ENCODE assay signal across 7 mouse cellular contexts in the genomic region with DNA sequence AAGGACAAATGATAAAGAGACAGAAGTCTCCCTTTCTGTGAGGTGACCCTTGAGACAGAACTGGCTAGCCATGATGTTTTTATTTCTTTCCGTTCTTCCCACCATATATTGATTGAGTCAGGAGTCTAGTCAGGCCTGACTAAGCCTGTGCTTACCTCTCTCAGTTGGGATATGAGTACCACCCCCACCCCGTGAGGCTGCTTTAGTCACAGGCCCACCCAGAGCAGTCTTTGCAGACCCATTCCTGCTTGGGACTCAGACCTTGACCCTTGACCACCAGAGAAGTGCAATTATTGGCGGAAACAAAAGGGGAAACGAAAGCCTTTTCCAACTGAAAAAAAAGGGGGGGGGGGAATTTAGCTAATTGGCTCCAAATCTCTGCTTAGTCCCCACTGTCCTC. TPM values are rescaled to one million over a fixed set of nuclear protein-coding genes. Genes with fewer than 3 reads are reported as not detected.
DNase-seq lines count a peak whose midpoint lies in the region; ATAC-seq and TF ChIP-seq lines count a peak whose summit lies in the region.

No protein-coding gene starts in this region.

- no peaks in the 10 kb centered on the region for H3K36me3 ChIP-seq in lung, embryonic 14.5 days (ENCODE audit: insufficient read depth)
- H3K36me3 ChIP-seq in forebrain, embryonic 12.5 days (replicated peaks) = no peaks in the 10 kb centered on the region
- no peaks in the 10 kb centered on the region for H3K36me3 ChIP-seq in limb, embryonic 12.5 days
- no peaks in the 10 kb centered on the region for H3K36me3 ChIP-seq in stomach, postnatal 0 days (ENCODE audit: control insufficient read depth, insufficient read depth, low read length)

- H3K4me2 ChIP-seq in lung, embryonic 14.5 days = peak overlapping the region; percentile 58
- H3K4me2 ChIP-seq in forebrain, embryonic 12.5 days = peak overlapping the region; percentile 94
- H3K4me2 ChIP-seq in limb, embryonic 12.5 days = peak overlapping the region; percentile 54
- H3K4me2 ChIP-seq in stomach, postnatal 0 days (replicated peaks; ENCODE audit: low read depth) = peak overlapping the region; percentile 40

- no peak for ATAC-seq in lung, embryonic 14.5 days (ENCODE audit: insufficient read depth)
- no peak for ATAC-seq in forebrain, embryonic 12.5 days (ENCODE audit: low FRiP score)
- ATAC-seq in limb, embryonic 12.5 days (ENCODE audit: insufficient number of reproducible peaks, insufficient read depth, low FRiP score, low TSS enrichment, low read depth) = no peak
- ATAC-seq in stomach, postnatal 0 days (ENCODE audit: low FRiP score, low TSS enrichment) = no peak

- DNase-seq in lung, embryonic 14.5 days = no peak
- no peak for DNase-seq in lung, postnatal 25 days (ENCODE audit: low spot score)
- DNase-seq in stomach, postnatal 0 days (ENCODE audit: low spot score) = no peak
- DNase-seq in urinary bladder, adult 2 months (ENCODE audit: low spot score) = no peak
- DNase-seq in retina, postnatal 1 day = no peak

- H3K4me1 ChIP-seq in lung, embryonic 14.5 days (ENCODE audit: insufficient read depth) = peaks cover 9% of the 10 kb centered on the region; the same call in 1 of the 2 replicates
- peaks cover 54% of the 10 kb centered on the region for H3K4me1 ChIP-seq in forebrain, embryonic 12.5 days
- peaks cover 31% of the 10 kb centered on the region for H3K4me1 ChIP-seq in limb, embryonic 12.5 days (replicated peaks)
- 0 out of 2 replicates have a peak, but pooled peaks cover 2% of the 10 kb centered on the region for H3K4me1 ChIP-seq in stomach, postnatal 0 days (replicated peaks; ENCODE audit: control insufficient read depth, insufficient read depth)

- H3K4me3 ChIP-seq in lung, embryonic 14.5 days (ENCODE audit: low read depth, low read length) = peak overlapping the region; percentile 29; the same call in 1 of the 2 replicates
- peak overlapping the region; percentile 65 for H3K4me3 ChIP-seq in forebrain, embryonic 12.5 days (replicated peaks)
- H3K4me3 ChIP-seq in limb, embryonic 12.5 days (replicated peaks) = peak overlapping the region; percentile 26
- H3K4me3 ChIP-seq in stomach, postnatal 0 days (ENCODE audit: low read depth, low read length) = peak overlapping the region; percentile 19; the same call in 1 of the 2 replicates

- peaks cover 70% of the 10 kb centered on the region for H3K27me3 ChIP-seq in lung, embryonic 14.5 days (ENCODE audit: insufficient read depth, low read length)
- H3K27me3 ChIP-seq in forebrain, embryonic 12.5 days = peaks cover 80% of the 10 kb centered on the region
- H3K27me3 ChIP-seq in limb, embryonic 12.5 days = peaks cover 86% of the 10 kb centered on the region
- peaks cover 22% of the 10 kb centered on the region for H3K27me3 ChIP-seq in stomach, postnatal 0 days (ENCODE audit: control insufficient read depth, insufficient read depth, low read length)

- H3K9ac ChIP-seq in lung, embryonic 14.5 days = no peak overlapping the region
- H3K9ac ChIP-seq in forebrain, embryonic 12.5 days = no peak overlapping the region
- H3K9ac ChIP-seq in limb, embryonic 12.5 days (replicated peaks) = no peak overlapping the region
- no peak overlapping the region for H3K9ac ChIP-seq in stomach, postnatal 0 days (ENCODE audit: low read length)

- TF ChIP-seq EP300 in stomach, postnatal 0 days (optimal IDR thresholded peaks at IDR 0.05) = no peak

- 8% methylated on average over 4 of the region's 4 CpGs for WGBS in lung, embryonic 14.5 days
- 6% methylated on average over 4 of the region's 4 CpGs for WGBS in forebrain, embryonic 12.5 days
- 8% methylated on average over 4 of the region's 4 CpGs for WGBS in limb, embryonic 12.5 days
- 13% methylated on average over 4 of the region's 4 CpGs for WGBS in stomach, postnatal 0 days

- TF ChIP-seq CTCF in lung, embryonic 14.5 days (IDR thresholded peaks at IDR 0.05; ENCODE audit: low read depth) = no peak
- no peak for TF ChIP-seq CTCF in stomach, postnatal 0 days (IDR thresholded peaks at IDR 0.05; ENCODE audit: low read depth)

- H3K9me3 ChIP-seq in lung, embryonic 14.5 days (ENCODE audit: low read depth, low read length) = no peaks in the 10 kb centered on the region
- H3K9me3 ChIP-seq in forebrain, embryonic 12.5 days = no peaks in the 10 kb centered on the region
- H3K9me3 ChIP-seq in limb, embryonic 12.5 days = no peaks in the 10 kb centered on the region
- H3K9me3 ChIP-seq in stomach, postnatal 0 days (ENCODE audit: control insufficient read depth, low read length) = no peaks in the 10 kb centered on the region

- no peak overlapping the region for H3K27ac ChIP-seq in lung, embryonic 14.5 days (ENCODE audit: low read depth)
- no peak overlapping the region for H3K27ac ChIP-seq in forebrain, embryonic 12.5 days
- no peak overlapping the region for H3K27ac ChIP-seq in limb, embryonic 12.5 days
- no peak overlapping the region for H3K27ac ChIP-seq in stomach, postnatal 0 days (replicated peaks)

RNA-seq across cellular contexts. Expression of a gene that starts 2.9 kb away (rescaled TPM):
- not detected in 2 replicates for polyA plus RNA-seq in lung, embryonic 14.5 days (2014; fragmentation: Nextera tagmentation; extraction: Ambion mirVana)
- 2.0 TPM in 2 replicates for polyA plus RNA-seq in forebrain, embryonic 12.5 days (2016; fragmentation: Nextera tagmentation; extraction: Ambion mirVana)
- not detected in 2 replicates for polyA plus RNA-seq in limb, embryonic 12.5 days (2016; fragmentation: Nextera tagmentation; extraction: Ambion mirVana)
- polyA plus RNA-seq in stomach, postnatal 0 days (2015; fragmentation: Nextera tagmentation; extraction: Ambion mirVana) = 0.12 and 0.19 TPM in 2 replicates
- 0.03 and 0.13 TPM in 2 replicates for polyA plus RNA-seq in urinary bladder, adult 2 months (2012; rRNA removed)

RNA-seq across cellular contexts. Expression of a gene that starts 27.5 kb away (rescaled TPM):
- not detected in 2 replicates for polyA plus RNA-seq in lung, embryonic 14.5 days (2014; fragmentation: Nextera tagmentation; extraction: Ambion mirVana)
- polyA plus RNA-seq in forebrain, embryonic 12.5 days (2016; fragmentation: Nextera tagmentation; extraction: Ambion mirVana) = not detected in 2 replicates
- polyA plus RNA-seq in limb, embryonic 12.5 days (2016; fragmentation: Nextera tagmentation; extraction: Ambion mirVana) = 0.26 and 0.49 TPM in 2 replicates
- polyA plus RNA-seq in stomach, postnatal 0 days (2015; fragmentation: Nextera tagmentation; extraction: Ambion mirVana) = 0.22 and 0.31 TPM in 2 replicates
- not detected in 2 replicates for polyA plus RNA-seq in urinary bladder, adult 2 months (2012; rRNA removed)

RNA-seq across cellular contexts. Expression of a gene that starts 35.3 kb away (rescaled TPM):
- polyA plus RNA-seq in lung, embryonic 14.5 days (2014; fragmentation: Nextera tagmentation; extraction: Ambion mirVana) = not detected in 2 replicates
- not detected in 2 replicates for polyA plus RNA-seq in forebrain, embryonic 12.5 days (2016; fragmentation: Nextera tagmentation; extraction: Ambion mirVana)
- not detected in 2 replicates for polyA plus RNA-seq in limb, embryonic 12.5 days (2016; fragmentation: Nextera tagmentation; extraction: Ambion mirVana)
- polyA plus RNA-seq in stomach, postnatal 0 days (2015; fragmentation: Nextera tagmentation; extraction: Ambion mirVana) = 0.50 and 0.93 TPM in 2 replicates
- not detected in 2 replicates for polyA plus RNA-seq in urinary bladder, adult 2 months (2012; rRNA removed)

Comparison
In these comparisons a context has a peak if more than half of its experiments do, and no peak if none do; other contexts are left out.
1. H3K4me2 ChIP-seq: peak in every context shown above with its lines; median percentile 94 in forebrain, embryonic 12.5 days; 58 in lung, embryonic 14.5 days; 54 in limb, embryonic 12.5 days; 40 in stomach, postnatal 0 days.